Mouse (Mus musculus) embryonic fibroblast, embryonic 13.5 days (primary cell): ENCODE data around the gene Gm13305.
"Not testable (repeated sequence)": the region's sequence is repeated elsewhere in the genome, so short reads cannot be mapped to it uniquely, and the experiment has no call there.

Experiments used
- CTCF ChIP-seq: IDR thresholded peaks from 2 replicates; pipeline ENCODE4 v1.5.1; 2011; ENCODE audit warnings: mild to moderate bottlenecking, control low read depth, low read length, moderate library complexity, borderline replicate concordance; ENCODE audit not compliant: insufficient read depth
- POLR2A ChIP-seq: IDR thresholded peaks from 2 replicates; pipeline ENCODE4 v1.6.1; 2011; ENCODE audit warnings: low read depth, mild to moderate bottlenecking, control low read depth, low read length, moderate library complexity

DNA sequence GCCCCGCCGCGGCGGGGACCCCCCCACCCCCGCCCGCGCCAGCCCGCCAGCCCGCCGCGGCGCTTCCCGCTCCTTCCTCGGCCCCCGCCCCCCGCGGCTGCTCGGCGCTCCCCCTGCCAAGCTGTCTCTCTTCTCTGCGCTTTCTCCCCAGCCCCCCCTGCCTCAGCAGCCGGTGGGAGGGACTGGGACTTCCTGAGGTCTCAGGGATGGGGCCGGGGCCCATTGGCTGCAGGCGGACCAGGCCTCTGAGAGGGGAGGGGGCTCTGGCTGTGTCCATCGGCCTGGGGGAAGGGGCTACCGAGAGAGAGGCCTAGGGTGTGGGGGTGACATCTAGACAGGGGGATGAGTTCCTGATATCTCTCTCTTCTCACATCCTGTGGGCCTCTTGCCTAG is 16.6 kb upstream of the Gm13305 start:
- not testable (repeated sequence) for TF ChIP-seq CTCF, POLR2A
